Mouse (Mus musculus) MEL (cell line): Measurements from ENCODE around the gene Gm3417. TPM values are rescaled to one million over a fixed set of nuclear protein-coding genes. Genes with fewer than 3 reads are reported as not detected.
"Not testable (repeated sequence)": the region's sequence is repeated elsewhere in the genome, so short reads cannot be mapped to it uniquely, and the experiment has no call there.

Experiments
- DNase-seq: peaks from one replicate; pipeline ENCODE4 v3.0.0; 2011; ENCODE audit warnings: low read depth, low spot score
- H3K27ac ChIP-seq: 2 replicates; pipeline ENCODE4 v1.5.1; 2012; ENCODE audit warnings: low read depth, mild to moderate bottlenecking, control low read depth, low read length, moderate library complexity; ENCODE audit not compliant: control insufficient read depth
- H3K27me3 ChIP-seq, 2 experiments: fragments of 150-350 bp in 1 of 2; sonication (generic) in 1 of 2; 2 replicates each; pipeline ENCODE4 v1.6.1; 2012; ENCODE audit warnings: low read length in 2 of 2, mild to moderate bottlenecking in 2 of 2, improper control_type of control experiment in 1 of 2, moderate library complexity in 1 of 2; ENCODE audit not compliant: insufficient read depth in 2 of 2, control insufficient read depth in 1 of 2
- H3K36me3 ChIP-seq, 2 experiments: 2 replicates each; pipeline ENCODE4 v1.6.1; 2012 to 2014; ENCODE audit warnings: low read length in 2 of 2, improper control_type of control experiment in 1 of 2, inconsistent platforms in 1 of 2, mild to moderate bottlenecking in 1 of 2; ENCODE audit not compliant: insufficient read depth in 2 of 2, control insufficient read depth in 1 of 2
- H3K4me1 ChIP-seq, 2 experiments: fragments of 150-350 bp in 1 of 2; sonication (generic) in 1 of 2; 2 replicates each; pipeline ENCODE4 v1.6.1; 2012; ENCODE audit warnings: low read length in 2 of 2, improper control_type of control experiment in 1 of 2, mild to moderate bottlenecking in 1 of 2; ENCODE audit not compliant: insufficient read depth in 2 of 2, control insufficient read depth in 1 of 2
- H3K4me3 ChIP-seq, 2 experiments: fragments of 150-350 bp in 1 of 2; sonication (generic) in 1 of 2; 2 replicates each; pipeline ENCODE4 v1.5.1; 2012; ENCODE audit warnings: low read depth in 2 of 2, low read length in 2 of 2, mild to moderate bottlenecking in 2 of 2, moderate library complexity in 2 of 2, control low read depth in 1 of 2, improper control_type of control experiment in 1 of 2; ENCODE audit not compliant: control insufficient read depth in 1 of 2, insufficient read depth in 1 of 2
- H3K79me2 ChIP-seq: 2 replicates; pipeline ENCODE4 v1.6.1; 2012; ENCODE audit warnings: mild to moderate bottlenecking, low read length, moderate library complexity; ENCODE audit not compliant: control insufficient read depth, poor library complexity, insufficient read depth
- H3K9ac ChIP-seq: 2 replicates; pipeline ENCODE4 v1.6.1; 2012; ENCODE audit warnings: low read depth, mild to moderate bottlenecking, control low read depth, low read length, moderate library complexity; ENCODE audit not compliant: control insufficient read depth, poor library complexity, severe bottlenecking
- H3K9me3 ChIP-seq: fragments of 150-350 bp; sonication (generic); replicated peaks from 2 replicates; pipeline ENCODE4 v1.6.1; 2012; ENCODE audit warnings: mild to moderate bottlenecking, low read length, improper control_type of control experiment, moderate library complexity; ENCODE audit not compliant: insufficient read depth
- CHD2 ChIP-seq: IDR thresholded peaks from 2 replicates; pipeline ENCODE4 v1.6.1; 2011; ENCODE audit warnings: low read length, improper control_type of control experiment
- ELF1 ChIP-seq: IDR thresholded peaks from 2 replicates; pipeline ENCODE4 v1.6.1; 2014; ENCODE audit warnings: low read depth, mild to moderate bottlenecking, inconsistent platforms, low read length, improper control_type of control experiment, moderate library complexity
- EP300 ChIP-seq, 2 experiments: IDR thresholded peaks; 2 replicates each; pipeline ENCODE4 v1.6.1; 2011; ENCODE audit warnings: improper control_type of control experiment in 2 of 2, low read length in 2 of 2, low read depth in 1 of 2, mild to moderate bottlenecking in 1 of 2
- GATA1 ChIP-seq: IDR thresholded peaks from 2 replicates; pipeline ENCODE4 v1.6.1; 2011; ENCODE audit warnings: low read depth, low read length, improper control_type of control experiment
- MAFK ChIP-seq: IDR thresholded peaks from 2 replicates; pipeline ENCODE4 v1.6.1; 2011; ENCODE audit warnings: low read depth, mild to moderate bottlenecking, low read length, improper control_type of control experiment, borderline replicate concordance
- POLR2A ChIP-seq, 2 experiments: IDR thresholded peaks; 2 replicates each; pipeline ENCODE4 v1.6.1; 2011 to 2012; ENCODE audit warnings: low read length in 2 of 2, mild to moderate bottlenecking in 2 of 2, control low read depth in 1 of 2, improper control_type of control experiment in 1 of 2, low read depth in 1 of 2, moderate library complexity in 1 of 2; ENCODE audit not compliant: control insufficient read depth in 1 of 2, insufficient read depth in 1 of 2, poor library complexity in 1 of 2
- POLR2AphosphoS2 ChIP-seq: IDR thresholded peaks from 2 replicates; pipeline ENCODE4 v1.6.1; 2011; ENCODE audit warnings: low read length, improper control_type of control experiment
- RCOR1 ChIP-seq: IDR thresholded peaks from 2 replicates; pipeline ENCODE4 v1.6.1; 2012; ENCODE audit warnings: low read depth, mild to moderate bottlenecking, inconsistent platforms, low read length, improper control_type of control experiment
- TBP ChIP-seq: IDR thresholded peaks from 2 replicates; pipeline ENCODE4 v1.8.0; 2011; ENCODE audit warnings: low read depth, low read length, improper control_type of control experiment
- USF1 ChIP-seq: IDR thresholded peaks from 2 replicates; pipeline ENCODE4 v1.6.1; 2014; ENCODE audit warnings: low read depth, mild to moderate bottlenecking, inconsistent platforms, low read length, improper control_type of control experiment, moderate library complexity
- ZMIZ1 ChIP-seq: IDR thresholded peaks from 2 replicates; pipeline ENCODE4 v1.6.1; 2012; ENCODE audit warnings: low read depth, mild to moderate bottlenecking, inconsistent platforms, low read length, improper control_type of control experiment, moderate library complexity
- ZNF384 ChIP-seq: IDR thresholded peaks from 2 replicates; pipeline ENCODE4 v1.6.1; 2012; ENCODE audit warnings: low read depth, mild to moderate bottlenecking, inconsistent platforms, low read length, improper control_type of control experiment
- polyA plus RNA-seq, 2 experiments: library from polyadenylated mRNA; stranded (reverse) in 1 of 2; unstranded in 1 of 2; fragments of >175 nt in 1 of 2; fragments of >200 nt in 1 of 2; gene quantifications; 2 replicates each; pipeline versions ENCODE4 v1.2.1 to v1.2.4; 2012; ENCODE audit warnings: low replicate concordance in 2 of 2, low read depth in 1 of 2; ENCODE audit not compliant: insufficient read length in 2 of 2, insufficient read depth in 1 of 2, missing spikeins in 1 of 2
- total RNA-seq: library from RNA; depleted of rRNA; stranded (reverse); fragments of 300-350 nt; gene quantifications from 2 replicates; pipeline ENCODE4 v1.2.3, GENCODE M21; 2012

The Gm3417 gene
- total and polyA plus RNA-seq, 3 experiments, result 2.0 to 5.2 TPM; not detected in 1

DNA sequence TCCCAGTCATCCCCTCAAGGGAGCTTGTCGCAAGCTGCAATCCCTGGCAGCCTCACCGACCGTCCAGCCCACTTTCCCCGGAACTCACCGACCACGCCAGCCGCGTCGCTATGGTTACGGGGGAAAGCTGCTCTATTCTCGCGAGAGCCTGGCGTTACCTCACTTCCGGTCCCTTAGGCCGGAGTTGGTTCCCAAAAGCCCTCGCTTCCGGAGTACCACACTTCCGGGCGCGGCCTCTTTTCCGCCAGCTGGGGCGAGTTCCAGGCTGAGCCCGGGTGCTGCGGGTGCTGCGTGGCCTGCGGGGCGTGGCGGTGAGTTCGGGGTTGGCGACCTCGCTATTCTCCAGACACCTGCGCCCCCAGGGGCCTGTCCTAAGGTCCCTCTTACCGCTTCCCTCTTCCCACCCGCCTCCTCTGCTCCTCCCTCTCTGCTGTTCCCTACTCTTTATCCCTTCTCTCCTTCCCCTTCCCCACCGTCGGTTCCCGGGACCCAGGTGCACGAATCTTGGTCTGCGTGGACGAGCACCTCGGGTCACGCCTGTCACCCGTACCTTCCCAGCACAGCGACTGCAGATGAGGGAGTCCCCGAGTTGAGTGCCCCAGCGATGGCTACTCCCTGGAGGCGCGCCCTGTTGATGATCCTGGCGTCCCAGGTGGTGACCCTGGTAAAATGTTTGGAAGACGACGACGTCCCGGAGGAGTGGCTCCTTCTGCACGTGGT lies 35.4 kb downstream of the Gm3417 start, which contains the start of the genes Wdr27 and 1600012H06Rik (continued):
- TF ChIP-seq ZMIZ1, result peak; percentile 2
- no peak for TF ChIP-seq EP300 (IDR thresholded peaks at IDR 0.05; ENCODE audit: low read depth in 1 of 2, low read length in 2 of 2)
- no peak for TF ChIP-seq MAFK

DNA sequence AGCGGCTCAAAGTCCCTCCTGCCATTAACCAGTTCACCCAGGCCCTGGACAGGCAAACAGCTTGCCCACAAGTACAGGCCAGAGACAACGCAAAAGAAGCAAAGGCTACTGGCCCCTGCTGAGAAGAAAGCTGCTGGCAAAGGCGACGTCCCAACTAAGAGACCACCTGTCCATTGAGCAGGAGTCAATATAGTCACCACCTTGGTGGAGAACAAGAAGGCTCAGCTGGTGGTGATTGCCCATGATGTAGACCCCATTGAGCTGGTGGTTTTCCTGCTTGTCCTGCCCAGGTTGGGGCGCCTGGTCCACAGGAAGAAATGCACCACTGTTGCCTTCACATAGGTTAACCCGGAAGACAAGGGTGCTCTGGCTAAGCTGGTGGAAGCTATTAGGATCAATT lies 36.4 kb downstream of the Gm3417 start:
- not testable (repeated sequence) for DNase-seq, H3K27ac ChIP-seq, H3K4me1 ChIP-seq, H3K27me3 ChIP-seq, H3K9me3 ChIP-seq, H3K9ac ChIP-seq, H3K79me2 ChIP-seq, H3K4me3 ChIP-seq
- peaks cover 12% of the 10 kb centered on the region in 2 experiments; a peak in 3 of 4 replicates for H3K36me3 ChIP-seq

- no peak for TF ChIP-seq CHD2
- H3K9me3 ChIP-seq, result no peaks in the 10 kb centered on the region
- no peak overlapping the region for H3K4me3 ChIP-seq
- no peaks in the 10 kb centered on the region for H3K36me3 ChIP-seq
- no peaks in the 10 kb centered on the region; a peak in 1 of 4 replicates for H3K4me1 ChIP-seq
- no peak overlapping the region for H3K9ac ChIP-seq
- H3K27ac ChIP-seq, result no peak overlapping the region
- no peaks in the 10 kb centered on the region; a peak in 1 of 4 replicates for H3K27me3 ChIP-seq
- no peak for DNase-seq
- H3K79me2 ChIP-seq, result no peaks in the 10 kb centered on the region
Measured at GRCm38 (mm10) chr17:14935841-14936605, 42.6 kb downstream of the Gm3417 start.

GRCm38 (mm10) chr17:14935280-14935679 lies 43.3 kb downstream of the Gm3417 start:
- not testable (repeated sequence) for H3K36me3 ChIP-seq, H3K9me3 ChIP-seq, H3K4me3 ChIP-seq, H3K4me1 ChIP-seq, H3K9ac ChIP-seq, H3K27ac ChIP-seq, H3K79me2 ChIP-seq, DNase-seq, H3K27me3 ChIP-seq

GRCm38 (mm10) chr17:14931469-14931868 lies 47.1 kb downstream of the Gm3417 start:
- peak; percentile 21 for DNase-seq
- no peaks in the 10 kb centered on the region for H3K36me3 ChIP-seq
- no peaks in the 10 kb centered on the region for H3K9me3 ChIP-seq
- H3K79me2 ChIP-seq, result no peaks in the 10 kb centered on the region
- H3K27me3 ChIP-seq, result no peaks in the 10 kb centered on the region; a peak in 1 of 4 replicates
- no peak for TF ChIP-seq POLR2AphosphoS2
- TF ChIP-seq CHD2, result no peak
- no peak for TF ChIP-seq MAFK
- no peak for TF ChIP-seq POLR2A (IDR thresholded peaks at IDR 0.05; ENCODE audit: control insufficient read depth in 1 of 2, insufficient read depth in 1 of 2, low read depth in 1 of 2, low read length in 2 of 2, poor library complexity in 1 of 2)
- TF ChIP-seq ZNF384, result no peak
- no peak for TF ChIP-seq TBP
- TF ChIP-seq USF1, result peak; percentile 56
- TF ChIP-seq ELF1, result no peak
- TF ChIP-seq GATA1, result peak; percentile 45; the same call in 1 of the 2 replicates
- TF ChIP-seq RCOR1, result no peak
- TF ChIP-seq, all 39 proteins: peak for 2
- no peak overlapping the region for H3K9ac ChIP-seq
- no peaks in the 10 kb centered on the region; a peak in 2 of 4 replicates for H3K4me1 ChIP-seq
- H3K4me3 ChIP-seq, result no peak overlapping the region
- no peak overlapping the region for H3K27ac ChIP-seq
